Mouse (Mus musculus) urinary bladder, postnatal 25 days (tissue): ENCODE measurements around the gene Hoxb3.

Source experiments
- DNase-seq: peaks from one replicate; pipeline ENCODE4 v3.0.0; 2022; ENCODE audit warnings: low spot score

Hoxb3 gene

GRCm38 (mm10) chr11:96302381-96303150, 20.6 kb upstream of the Hoxb3 start:
- DNase-seq = no peak

- DNase-seq = peak; percentile 68
These were observed 19.7 kb upstream of the Hoxb3 start, which contains the start of gene Hoxb5 for GRCm38 (mm10) chr11:96303151-96304099. Gene Hoxb5 (plus strand): TSS chr11:96303336.

- no peak for DNase-seq
These were observed 18.5 kb upstream of the Hoxb3 start for GRCm38 (mm10) chr11:96304381-96305195.

- no peak for DNase-seq
These were observed 17.5 kb upstream of the Hoxb3 start for GRCm38 (mm10) chr11:96305505-96306182.

GRCm38 (mm10) chr11:96306183-96306907, 16.8 kb upstream of the Hoxb3 start:
- no peak for DNase-seq

- DNase-seq = no peak
These were observed 16.2 kb upstream of the Hoxb3 start for GRCm38 (mm10) chr11:96306908-96307269.

GRCm38 (mm10) chr11:96308763-96309162, 14.4 kb upstream of the Hoxb3 start:
- no peak for DNase-seq

- DNase-seq = no peak
These were observed 13.8 kb upstream of the Hoxb3 start for GRCm38 (mm10) chr11:96309288-96309687.

GRCm38 (mm10) chr11:96310183-96310938, 12.8 kb upstream of the Hoxb3 start:
- DNase-seq = no peak

- no peak for DNase-seq
These were observed 12.0 kb upstream of the Hoxb3 start for GRCm38 (mm10) chr11:96311097-96311496.

GRCm38 (mm10) chr11:96311520-96312417, 11.4 kb upstream of the Hoxb3 start:
- DNase-seq = no peak

- no peak for DNase-seq
These were observed 10.0 kb upstream of the Hoxb3 start for GRCm38 (mm10) chr11:96313134-96313533.

GRCm38 (mm10) chr11:96313806-96314428, 9.2 kb upstream of the Hoxb3 start:
- DNase-seq = no peak

- no peak for DNase-seq
These were observed 8.3 kb upstream of the Hoxb3 start for GRCm38 (mm10) chr11:96314671-96315343.

- no peak for DNase-seq
These were observed 7.8 kb upstream of the Hoxb3 start for GRCm38 (mm10) chr11:96315344-96315681.

GRCm38 (mm10) chr11:96316696-96317607, 6.2 kb upstream of the Hoxb3 start:
- DNase-seq = no peak
